Mouse (Mus musculus) hindbrain, embryonic 11.5 days (tissue): ENCODE results near the gene Zfp663. TPM values are rescaled to one million over a fixed set of nuclear protein-coding genes. Genes with fewer than 3 reads are reported as not detected.

Experiments
- polyA plus RNA-seq: library from polyadenylated mRNA; unstranded; fragments of >200 nt; fragmentation: Nextera tagmentation; extraction: Ambion mirVana; gene quantifications from 2 replicates; pipeline ENCODE4 v1.2.1, GENCODE M21; 2014

The Zfp663 gene
- polyA plus RNA-seq, 1 experiment from 2014 or later = 7.0 TPM

Other genes starting within 250 kb of the Zfp663 start
- gene Cdh22, start 133.9 kb downstream of the Zfp663 start, polyA plus RNA-seq = 4.6 and 5.6 TPM in 2 replicates
- 45.8 and 51.0 TPM in 2 replicates for gene Slc35c2, start 80.9 kb downstream of the Zfp663 start, polyA plus RNA-seq
- gene Elmo2, start 42.2 kb downstream of the Zfp663 start, polyA plus RNA-seq = 76.7 and 78.5 TPM in 2 replicates
- gene Zfp334, start 19.5 kb upstream of the Zfp663 start, polyA plus RNA-seq = 19.6 and 21.2 TPM in 2 replicates
- gene Ocstamp, start 31.7 kb upstream of the Zfp663 start, polyA plus RNA-seq = 0.06 TPM in 1 of 2 replicates, not detected in the other
- gene Slc13a3, start 104.5 kb upstream of the Zfp663 start, polyA plus RNA-seq = 0.14 and 0.17 TPM in 2 replicates
- 51.3 and 53.5 TPM in 2 replicates for gene Trp53rka, start 124.6 kb upstream of the Zfp663 start, polyA plus RNA-seq
- 2.3 and 3.2 TPM in 2 replicates for gene Slc2a10, start 135.1 kb upstream of the Zfp663 start, polyA plus RNA-seq
- 14.8 and 21.1 TPM in 2 replicates for gene Eya2, start 226.3 kb upstream of the Zfp663 start, polyA plus RNA-seq